Mouse (Mus musculus): ENCODE data around the gene Pkd1l2. TPM values are rescaled to one million over a fixed set of nuclear protein-coding genes. Genes with fewer than 3 reads are reported as not detected.
A peak's percentile ranks its signal among the peaks of the same experiment; 100 is the strongest.

The Pkd1l2 gene
- total RNA-seq, 1 experiment: 1.5 TPM

GRCm38 (mm10) chr8:117123850-117124633 lies 41.8 kb upstream of the Pkd1l2 start:
- Histone ChIP-seq H3K9me3 (ENCODE audit: control insufficient read depth, insufficient read depth, low read depth, low read length) (no peaks in the 10 kb centered on the region), H3K9ac (ENCODE audit: insufficient read depth, low read depth, low read length, poor library complexity, severe bottlenecking) (no peak overlapping the region), H3K36me3 (ENCODE audit: control insufficient read depth, insufficient read depth, low read length, poor library complexity, severe bottlenecking) (no peaks in the 10 kb centered on the region), H3K4me3 (ENCODE audit: insufficient read depth in 1 of 2, low read depth in 1 of 2, low read length in 2 of 2, poor library complexity in 1 of 2, severe bottlenecking in 1 of 2) (no peak overlapping the region), H3K4me1 (ENCODE audit: control insufficient read depth in 2 of 2, insufficient read depth in 2 of 2, low read length in 2 of 2, poor library complexity in 1 of 2) (peaks cover 0 to 11% of the 10 kb centered on the region in 2 experiments; a peak in 2 of 4 replicates), H3K27ac (ENCODE audit: insufficient read depth, low read depth, low read length, poor library complexity, severe bottlenecking) (no peak overlapping the region)
- TF ChIP-seq HCFC1 (IDR thresholded peaks at IDR 0.05; ENCODE audit: borderline replicate concordance, insufficient read depth, low read length) (no peak), ZNF384 (IDR thresholded peaks at IDR 0.05; ENCODE audit: low read depth, low read length) (no peak)
- no peak for DNase-seq (ENCODE audit: low read depth, low spot score)
- in situ Hi-C loops (cut with MboI; ENCODE audit: low sequenced_read_pairs in 2 of 2, unreplicated experiment in 2 of 2): no loop called here

- H3K4me3 ChIP-seq (ENCODE audit: insufficient read depth in 1 of 2, low read depth in 1 of 2, low read length in 2 of 2, poor library complexity in 1 of 2, severe bottlenecking in 1 of 2): peak overlapping the region; percentile 22 to 40; a peak in 2 of 4 replicates
- H3K27ac ChIP-seq (ENCODE audit: insufficient read depth, low read depth, low read length, poor library complexity, severe bottlenecking): no peak overlapping the region
- H3K4me1 ChIP-seq (ENCODE audit: control insufficient read depth in 2 of 2, insufficient read depth in 2 of 2, low read length in 2 of 2, poor library complexity in 1 of 2): peaks cover 0 to 12% of the 10 kb centered on the region in 2 experiments; a peak in 2 of 4 replicates
- H3K9me3 ChIP-seq (ENCODE audit: control insufficient read depth, insufficient read depth, low read depth, low read length): no peaks in the 10 kb centered on the region
- H3K9ac ChIP-seq (ENCODE audit: insufficient read depth, low read depth, low read length, poor library complexity, severe bottlenecking): peak overlapping the region; percentile 19; the same call in 1 of the 2 replicates
- in situ Hi-C loops (cut with MboI; ENCODE audit: low sequenced_read_pairs in 2 of 2, unreplicated experiment in 2 of 2): no loop called here
- DNase-seq (ENCODE audit: low read depth, low spot score): no peak
- TF ChIP-seq ZNF384 (IDR thresholded peaks at IDR 0.05; ENCODE audit: low read depth, low read length) (no peak), ZC3H11A (IDR thresholded peaks at IDR 0.05; ENCODE audit: borderline replicate concordance, low read depth, low read length) (no peak), HCFC1 (IDR thresholded peaks at IDR 0.05; ENCODE audit: borderline replicate concordance, insufficient read depth, low read length) (no peak), CHD2 (IDR thresholded peaks at IDR 0.05; ENCODE audit: low read depth, low read length) (no peak), MAFK (IDR thresholded peaks at IDR 0.05; ENCODE audit: insufficient read depth, low read depth, low read length) (no peak)
- no peaks in the 10 kb centered on the region for H3K36me3 ChIP-seq (ENCODE audit: control insufficient read depth, insufficient read depth, low read length, poor library complexity, severe bottlenecking)
Observed at GRCm38 (mm10) chr8:117121277-117121676, 39.0 kb upstream of the Pkd1l2 start.

GRCm38 (mm10) chr8:117118409-117118808 lies 36.2 kb upstream of the Pkd1l2 start:
- H3K4me1 ChIP-seq (ENCODE audit: control insufficient read depth in 2 of 2, insufficient read depth in 2 of 2, low read length in 2 of 2, poor library complexity in 1 of 2): peaks cover 0 to 10% of the 10 kb centered on the region in 2 experiments; a peak in 2 of 4 replicates
- DNase-seq (ENCODE audit: low read depth, low spot score): no peak
- TF ChIP-seq CHD2 (IDR thresholded peaks at IDR 0.05; ENCODE audit: low read depth, low read length) (no peak), HCFC1 (IDR thresholded peaks at IDR 0.05; ENCODE audit: borderline replicate concordance, insufficient read depth, low read length) (no peak), ZC3H11A (IDR thresholded peaks at IDR 0.05; ENCODE audit: borderline replicate concordance, low read depth, low read length) (no peak), ZNF384 (IDR thresholded peaks at IDR 0.05; ENCODE audit: low read depth, low read length) (no peak), MAFK (IDR thresholded peaks at IDR 0.05; ENCODE audit: insufficient read depth, low read depth, low read length) (no peak)
- H3K27ac ChIP-seq (ENCODE audit: insufficient read depth, low read depth, low read length, poor library complexity, severe bottlenecking): no peak overlapping the region
- no peak overlapping the region for H3K9ac ChIP-seq (ENCODE audit: insufficient read depth, low read depth, low read length, poor library complexity, severe bottlenecking)
- no peak overlapping the region for H3K4me3 ChIP-seq (ENCODE audit: insufficient read depth in 1 of 2, low read depth in 1 of 2, low read length in 2 of 2, poor library complexity in 1 of 2, severe bottlenecking in 1 of 2)
- H3K36me3 ChIP-seq (ENCODE audit: control insufficient read depth, insufficient read depth, low read length, poor library complexity, severe bottlenecking): no peaks in the 10 kb centered on the region
- H3K9me3 ChIP-seq (ENCODE audit: control insufficient read depth, insufficient read depth, low read depth, low read length): no peaks in the 10 kb centered on the region
- in situ Hi-C loops (cut with MboI; ENCODE audit: low sequenced_read_pairs in 2 of 2, unreplicated experiment in 2 of 2): no loop called here

GRCm38 (mm10) chr8:117116534-117116933 lies 34.3 kb upstream of the Pkd1l2 start:
- no peak for DNase-seq (ENCODE audit: low read depth, low spot score)
- Histone ChIP-seq H3K4me3 (ENCODE audit: insufficient read depth in 1 of 2, low read depth in 1 of 2, low read length in 2 of 2, poor library complexity in 1 of 2, severe bottlenecking in 1 of 2) (no peak overlapping the region), H3K4me1 (ENCODE audit: control insufficient read depth in 2 of 2, insufficient read depth in 2 of 2, low read length in 2 of 2, poor library complexity in 1 of 2) (peaks cover 0 to 14% of the 10 kb centered on the region in 2 experiments; a peak in 2 of 4 replicates), H3K9me3 (ENCODE audit: control insufficient read depth, insufficient read depth, low read depth, low read length) (no peaks in the 10 kb centered on the region), H3K9ac (ENCODE audit: insufficient read depth, low read depth, low read length, poor library complexity, severe bottlenecking) (no peak overlapping the region), H3K27ac (ENCODE audit: insufficient read depth, low read depth, low read length, poor library complexity, severe bottlenecking) (no peak overlapping the region), H3K36me3 (ENCODE audit: control insufficient read depth, insufficient read depth, low read length, poor library complexity, severe bottlenecking) (no peaks in the 10 kb centered on the region)
- in situ Hi-C loops (cut with MboI; ENCODE audit: low sequenced_read_pairs in 2 of 2, unreplicated experiment in 2 of 2): no loop called here
- no peak for TF ChIP-seq MAFK (IDR thresholded peaks at IDR 0.05; ENCODE audit: insufficient read depth, low read depth, low read length)
- no peak for TF ChIP-seq ZC3H11A (IDR thresholded peaks at IDR 0.05; ENCODE audit: borderline replicate concordance, low read depth, low read length)
- TF ChIP-seq ZNF384 (IDR thresholded peaks at IDR 0.05; ENCODE audit: low read depth, low read length): no peak
- no peak for TF ChIP-seq HCFC1 (IDR thresholded peaks at IDR 0.05; ENCODE audit: borderline replicate concordance, insufficient read depth, low read length)
- TF ChIP-seq CHD2 (IDR thresholded peaks at IDR 0.05; ENCODE audit: low read depth, low read length): no peak

All from ES-E14 (cell line).